Mouse (Mus musculus) embryonic fibroblast, embryonic 13.5 days (primary cell): ENCODE results near the gene Fchsd2.

Experiments used
- CTCF ChIP-seq: IDR thresholded peaks from 2 replicates; pipeline ENCODE4 v1.5.1; 2011; ENCODE audit warnings: mild to moderate bottlenecking, control low read depth, low read length, moderate library complexity, borderline replicate concordance; ENCODE audit not compliant: insufficient read depth
- POLR2A ChIP-seq: IDR thresholded peaks from 2 replicates; pipeline ENCODE4 v1.6.1; 2011; ENCODE audit warnings: low read depth, mild to moderate bottlenecking, control low read depth, low read length, moderate library complexity

- TF ChIP-seq CTCF (no peak), POLR2A (no peak)
Observed at GRCm38 (mm10) chr7:101309985-101310326, 217.3 kb downstream of the Fchsd2 start.
